Mouse (Mus musculus): Measurements from ENCODE around the gene Gm1043. TPM values are rescaled to one million over a fixed set of nuclear protein-coding genes. Genes with fewer than 3 reads are reported as not detected.

Gene Gm1043
- polyA plus RNA-seq, 1 experiment from 2014 or later, result 0.12 TPM

GRCm38 (mm10) chr5:37244161-37244560, 159.0 kb downstream of the Gm1043 start:
- ATAC-seq (ENCODE audit: insufficient read depth, low FRiP score, low TSS enrichment) (peak; percentile 57), DNase-seq (ENCODE audit: low spot score) (peak; percentile 81)
- Histone ChIP-seq H3K9ac (ENCODE audit: low read length) (peak overlapping the region; percentile 82), H3K4me3 (ENCODE audit: low read depth, low read length) (peak overlapping the region; percentile 62), H3K36me3 (ENCODE audit: control insufficient read depth, insufficient read depth, low read length) (no peaks in the 10 kb centered on the region), H3K27ac (ENCODE audit: low read depth, low read length) (peak overlapping the region; percentile 92), H3K4me2 (ENCODE audit: low read depth) (peak overlapping the region; percentile 68), H3K27me3 (ENCODE audit: control insufficient read depth, insufficient read depth, low read length) (peaks cover 28% of the 10 kb centered on the region), H3K4me1 (ENCODE audit: control insufficient read depth, insufficient read depth, low read length) (peaks cover 26% of the 10 kb centered on the region), H3K9me3 (ENCODE audit: control insufficient read depth, low read length) (no peaks in the 10 kb centered on the region)
- under 1% methylated on average over 13 of the region's 13 CpGs for WGBS

DNA sequence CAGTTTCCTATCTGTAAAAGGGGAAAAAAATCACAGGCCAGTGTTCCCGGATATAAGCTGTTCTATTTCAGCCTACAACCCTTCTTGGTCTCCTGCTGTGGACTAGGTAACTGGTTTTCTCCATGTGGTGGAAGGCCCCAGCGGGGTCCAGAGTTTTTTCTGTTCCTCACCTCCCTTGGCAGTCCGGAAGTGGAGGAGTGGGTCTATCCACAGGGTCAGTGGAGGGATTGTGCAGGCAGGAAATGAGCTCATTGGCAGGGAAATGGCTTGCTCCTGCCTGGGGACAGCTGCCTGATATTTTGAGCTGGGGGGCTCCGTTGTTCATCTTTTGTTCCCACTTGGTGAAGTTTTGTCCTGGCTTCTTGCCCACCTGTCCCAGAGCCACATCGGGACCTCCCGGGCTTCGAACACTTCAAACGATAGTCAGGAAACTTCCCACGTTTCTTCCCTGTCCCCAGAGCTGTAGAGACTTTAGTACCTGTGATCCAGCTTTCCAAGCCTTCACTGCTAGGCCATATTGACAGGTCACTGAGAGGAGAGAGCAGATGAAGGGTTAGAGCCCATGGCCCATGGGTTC, 159.6 kb downstream of the Gm1043 start:
- Histone ChIP-seq H3K9ac (ENCODE audit: low read length) (peak overlapping the region; percentile 82), H3K27me3 (ENCODE audit: control insufficient read depth, insufficient read depth, low read length) (peaks cover 28% of the 10 kb centered on the region), H3K9me3 (ENCODE audit: control insufficient read depth, low read length) (no peaks in the 10 kb centered on the region), H3K4me2 (ENCODE audit: low read depth) (peak overlapping the region; percentile 68), H3K27ac (ENCODE audit: low read depth, low read length) (peak overlapping the region; percentile 92), H3K4me3 (ENCODE audit: low read depth, low read length) (peak overlapping the region; percentile 62), H3K4me1 (ENCODE audit: control insufficient read depth, insufficient read depth, low read length) (peaks cover 26% of the 10 kb centered on the region), H3K36me3 (ENCODE audit: control insufficient read depth, insufficient read depth, low read length) (no peaks in the 10 kb centered on the region)
- 39% methylated on average over 9 of the region's 9 CpGs for WGBS
- ATAC-seq (ENCODE audit: insufficient read depth, low FRiP score, low TSS enrichment) (no peak), DNase-seq (ENCODE audit: low spot score) (peak; percentile 28)

- DNase-seq (ENCODE audit: low spot score) (peak; percentile 81), ATAC-seq (ENCODE audit: insufficient read depth, low FRiP score, low TSS enrichment) (peak; percentile 38)
- H3K4me1 ChIP-seq (ENCODE audit: control insufficient read depth, insufficient read depth, low read length), result peaks cover 26% of the 10 kb centered on the region
Measured at GRCm38 (mm10) chr5:37245651-37246050, 160.5 kb downstream of the Gm1043 start.

GRCm38 (mm10) chr5:37246138-37246910, 161.2 kb downstream of the Gm1043 start:
- peak overlapping the region; percentile 68 for H3K4me2 ChIP-seq (ENCODE audit: low read depth)
- no peaks in the 10 kb centered on the region for H3K9me3 ChIP-seq (ENCODE audit: control insufficient read depth, low read length)
- peak overlapping the region; percentile 82 for H3K9ac ChIP-seq (ENCODE audit: low read length)
- DNase-seq (ENCODE audit: low spot score) (peak; percentile 78), ATAC-seq (ENCODE audit: insufficient read depth, low FRiP score, low TSS enrichment) (peak; percentile 32)
- peak overlapping the region; percentile 62 for H3K4me3 ChIP-seq (ENCODE audit: low read depth, low read length)
- under 1% methylated on average over 20 of the region's 37 CpGs for WGBS
- no peaks in the 10 kb centered on the region for H3K36me3 ChIP-seq (ENCODE audit: control insufficient read depth, insufficient read depth, low read length)
- H3K27me3 ChIP-seq (ENCODE audit: control insufficient read depth, insufficient read depth, low read length), result peaks cover 21% of the 10 kb centered on the region
- peak overlapping the region; percentile 92 for H3K27ac ChIP-seq (ENCODE audit: low read depth, low read length)
- H3K4me1 ChIP-seq (ENCODE audit: control insufficient read depth, insufficient read depth, low read length), result peaks cover 22% of the 10 kb centered on the region

More at GRCm38 (mm10) chr5:37245651-37246050, 160.5 kb downstream of the Gm1043 start:
- WGBS, result under 1% methylated on average over 42 of the region's 42 CpGs
- H3K4me2 ChIP-seq (ENCODE audit: low read depth), result peak overlapping the region; percentile 68
- H3K9me3 ChIP-seq (ENCODE audit: control insufficient read depth, low read length), result no peaks in the 10 kb centered on the region
- H3K9ac ChIP-seq (ENCODE audit: low read length), result peak overlapping the region; percentile 82
- peak overlapping the region; percentile 92 for H3K27ac ChIP-seq (ENCODE audit: low read depth, low read length)
- H3K27me3 ChIP-seq (ENCODE audit: control insufficient read depth, insufficient read depth, low read length), result peaks cover 28% of the 10 kb centered on the region
- peak overlapping the region; percentile 62 for H3K4me3 ChIP-seq (ENCODE audit: low read depth, low read length)
- no peaks in the 10 kb centered on the region for H3K36me3 ChIP-seq (ENCODE audit: control insufficient read depth, insufficient read depth, low read length)

DNA sequence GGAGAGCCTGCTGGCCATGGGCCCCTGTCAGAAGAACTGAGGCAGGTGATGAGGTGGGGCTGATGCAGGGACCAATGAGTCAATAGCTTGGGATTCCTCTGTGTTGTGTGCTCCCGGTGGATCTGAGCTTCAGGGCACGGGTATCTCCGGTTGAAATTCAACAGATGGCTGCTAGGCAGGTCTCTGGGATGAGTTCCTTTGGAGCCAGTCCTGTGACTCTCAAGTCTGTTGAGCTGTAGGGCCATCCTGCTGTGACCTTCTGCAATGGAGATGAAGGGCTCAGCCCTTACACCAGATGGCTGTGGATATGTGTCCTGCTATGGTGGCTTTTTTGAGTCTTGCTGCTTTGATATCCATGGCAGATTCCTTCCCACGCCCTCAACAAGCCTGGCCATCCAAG, 162.3 kb downstream of the Gm1043 start:
- Histone ChIP-seq H3K27me3 (ENCODE audit: control insufficient read depth, insufficient read depth, low read length) (peaks cover 10% of the 10 kb centered on the region), H3K9ac (ENCODE audit: low read length) (no peak overlapping the region), H3K4me2 (ENCODE audit: low read depth) (peak overlapping the region; percentile 68), H3K9me3 (ENCODE audit: control insufficient read depth, low read length) (no peaks in the 10 kb centered on the region), H3K4me3 (ENCODE audit: low read depth, low read length) (peak overlapping the region; percentile 62), H3K4me1 (ENCODE audit: control insufficient read depth, insufficient read depth, low read length) (peaks cover 22% of the 10 kb centered on the region), H3K27ac (ENCODE audit: low read depth, low read length) (0 out of 2 replicates have a peak overlapping the region, but pooled peaks have one; percentile 92), H3K36me3 (ENCODE audit: control insufficient read depth, insufficient read depth, low read length) (no peaks in the 10 kb centered on the region)
- DNase-seq (ENCODE audit: low spot score) (no peak), ATAC-seq (ENCODE audit: insufficient read depth, low FRiP score, low TSS enrichment) (no peak)
- WGBS, result 45% methylated on average over 4 of the region's 4 CpGs

DNA sequence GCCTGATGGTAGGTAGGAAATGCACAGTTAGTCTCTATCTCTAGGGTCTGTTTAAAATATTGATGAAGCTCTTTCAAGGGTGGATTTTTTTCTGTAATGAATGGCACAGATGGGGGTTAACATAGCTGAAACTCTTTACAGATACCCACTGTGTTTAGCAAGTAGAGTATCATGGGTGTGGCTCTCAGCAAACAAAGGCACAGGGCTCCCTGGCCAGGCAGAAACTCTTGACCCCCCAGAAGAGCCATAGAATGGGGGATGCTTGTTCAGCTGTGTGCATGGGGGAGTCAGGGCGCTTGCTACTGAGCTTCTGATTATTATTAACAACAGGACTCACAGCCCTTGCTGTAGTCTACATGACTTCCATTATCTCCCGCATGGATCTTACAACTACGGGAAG, 163.7 kb downstream of the Gm1043 start:
- 0 out of 2 replicates have a peak, but pooled peaks cover 2% of the 10 kb centered on the region for H3K27me3 ChIP-seq (ENCODE audit: control insufficient read depth, insufficient read depth, low read length)
- H3K4me1 ChIP-seq (ENCODE audit: control insufficient read depth, insufficient read depth, low read length), result peaks cover 22% of the 10 kb centered on the region
- 82% methylated on average over 3 of the region's 3 CpGs for WGBS
- peak overlapping the region; percentile 24; the same call in 1 of the 2 replicates for H3K4me2 ChIP-seq (ENCODE audit: low read depth)
- H3K9me3 ChIP-seq (ENCODE audit: control insufficient read depth, low read length), result no peaks in the 10 kb centered on the region
- H3K27ac ChIP-seq (ENCODE audit: low read depth, low read length), result no peak overlapping the region
- no peak for DNase-seq (ENCODE audit: low spot score)
- 0 out of 2 replicates have a peak overlapping the region, but pooled peaks have one; percentile 8 for H3K9ac ChIP-seq (ENCODE audit: low read length)
- H3K4me3 ChIP-seq (ENCODE audit: low read depth, low read length), result no peak overlapping the region
- no peak for ATAC-seq (ENCODE audit: insufficient read depth, low FRiP score, low TSS enrichment)
- H3K36me3 ChIP-seq (ENCODE audit: control insufficient read depth, insufficient read depth, low read length), result no peaks in the 10 kb centered on the region

DNA sequence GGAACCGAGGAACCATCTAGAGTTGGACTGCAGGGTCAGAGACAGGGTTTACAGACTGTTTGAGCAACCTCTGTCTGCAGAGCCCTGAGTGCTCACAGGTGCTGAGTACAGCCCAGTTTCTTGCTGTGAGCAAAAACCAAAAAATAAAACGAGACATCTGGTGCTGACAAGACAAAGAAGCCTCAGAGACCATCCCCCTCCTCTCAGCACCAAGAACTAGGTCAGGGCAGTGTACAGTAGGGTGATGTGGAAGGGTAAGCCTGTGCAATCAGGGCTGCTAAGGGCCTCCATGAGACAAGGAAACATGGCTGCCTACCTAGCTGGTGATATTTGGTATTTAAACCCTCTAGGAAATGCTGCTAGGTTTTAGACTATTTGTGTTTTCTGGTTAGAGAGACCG, 166.4 kb downstream of the Gm1043 start:
- no peak overlapping the region for H3K9ac ChIP-seq (ENCODE audit: low read length)
- no peaks in the 10 kb centered on the region for H3K27me3 ChIP-seq (ENCODE audit: control insufficient read depth, insufficient read depth, low read length)
- no peaks in the 10 kb centered on the region for H3K36me3 ChIP-seq (ENCODE audit: control insufficient read depth, insufficient read depth, low read length)
- WGBS, result 74% methylated on average over 3 of the region's 3 CpGs
- H3K4me3 ChIP-seq (ENCODE audit: low read depth, low read length), result no peak overlapping the region
- H3K9me3 ChIP-seq (ENCODE audit: control insufficient read depth, low read length), result no peaks in the 10 kb centered on the region
- ATAC-seq (ENCODE audit: insufficient read depth, low FRiP score, low TSS enrichment) (no peak), DNase-seq (ENCODE audit: low spot score) (no peak)
- peaks cover 17% of the 10 kb centered on the region for H3K4me1 ChIP-seq (ENCODE audit: control insufficient read depth, insufficient read depth, low read length)
- no peak overlapping the region for H3K27ac ChIP-seq (ENCODE audit: low read depth, low read length)
- H3K4me2 ChIP-seq (ENCODE audit: low read depth), result no peak overlapping the region

DNA sequence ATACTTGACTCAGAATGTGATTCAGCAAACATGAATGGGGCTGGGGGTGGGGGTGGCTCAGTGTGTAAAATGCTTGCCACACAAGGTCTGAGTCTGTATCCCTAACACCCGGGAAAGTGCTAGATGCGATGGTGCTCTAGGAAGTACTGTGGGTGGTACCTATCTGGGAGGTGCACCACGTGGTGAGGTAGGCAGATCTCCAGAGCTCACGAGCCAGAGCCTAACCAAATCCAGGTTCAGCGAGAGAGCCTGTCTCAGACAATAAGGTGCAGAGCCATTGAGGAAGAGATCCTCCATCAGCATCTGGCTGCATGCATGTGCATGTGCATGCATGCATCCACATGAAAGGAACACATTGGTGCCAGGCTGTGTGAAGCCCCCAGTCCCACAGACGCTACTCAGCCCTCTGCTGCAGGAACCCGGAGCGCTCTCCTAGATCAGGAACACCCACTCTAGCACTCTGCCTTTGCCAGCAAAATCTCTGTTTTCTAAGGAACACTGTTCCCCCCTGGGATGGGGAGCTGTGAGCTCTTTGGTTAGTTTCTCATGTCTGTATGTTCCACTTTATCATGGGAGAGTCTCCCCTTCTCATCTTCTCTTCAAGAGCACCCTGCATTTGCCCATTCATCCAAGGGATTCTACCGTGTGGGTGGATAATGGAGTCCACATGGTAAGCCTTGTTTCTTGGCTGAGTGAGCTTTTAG, 167.1 kb downstream of the Gm1043 start:
- H3K4me1 ChIP-seq (ENCODE audit: control insufficient read depth, insufficient read depth, low read length), result peaks cover 15% of the 10 kb centered on the region
- no peaks in the 10 kb centered on the region for H3K27me3 ChIP-seq (ENCODE audit: control insufficient read depth, insufficient read depth, low read length)
- no peaks in the 10 kb centered on the region for H3K36me3 ChIP-seq (ENCODE audit: control insufficient read depth, insufficient read depth, low read length)
- no peak for DNase-seq (ENCODE audit: low spot score)
- ATAC-seq (ENCODE audit: insufficient read depth, low FRiP score, low TSS enrichment), result no peak
- no peak overlapping the region for H3K27ac ChIP-seq (ENCODE audit: low read depth, low read length)
- WGBS, result 87% methylated on average over 9 of the region's 9 CpGs
- no peak overlapping the region for H3K4me2 ChIP-seq (ENCODE audit: low read depth)
- no peak overlapping the region for H3K9ac ChIP-seq (ENCODE audit: low read length)
- no peak overlapping the region for H3K4me3 ChIP-seq (ENCODE audit: low read depth, low read length)
- no peaks in the 10 kb centered on the region for H3K9me3 ChIP-seq (ENCODE audit: control insufficient read depth, low read length)

Measured in neural tube, embryonic 11.5 days (tissue).